Mouse (Mus musculus) frontal cortex, postnatal 36 days (tissue): ENCODE results near the gene Birc7.
A peak's percentile ranks its signal among the peaks of the same experiment; 100 is the strongest.

Experiments used
- DNase-seq, 2 experiments: peaks; one replicate each; pipeline ENCODE4 v3.0.0; 2022; ENCODE audit warnings: low spot score in 2 of 2

The Birc7 gene

GRCm38 (mm10) chr2:180966092-180966882 lies 37.5 kb downstream of the Birc7 start:
- peak; percentile 17 to 44 for DNase-seq

GRCm38 (mm10) chr2:180967010-180967763 lies 38.4 kb downstream of the Birc7 start, which contains the start of gene Arfgap1:
Gene Arfgap1, plus strand, starts transcription at chr2:180967225.
- peak; percentile 91 to 94 for DNase-seq

GRCm38 (mm10) chr2:180981133-180981532 lies 52.3 kb downstream of the Birc7 start:
- DNase-seq, result no peak
